Mouse (Mus musculus): ENCODE measurements around the gene Polr3gl. TPM values are rescaled to one million over a fixed set of nuclear protein-coding genes. Genes with fewer than 3 reads are reported as not detected.

The Polr3gl gene
- total RNA-seq, 2 experiments from 2014 or later, result 37.6 to 37.8 TPM

DNA sequence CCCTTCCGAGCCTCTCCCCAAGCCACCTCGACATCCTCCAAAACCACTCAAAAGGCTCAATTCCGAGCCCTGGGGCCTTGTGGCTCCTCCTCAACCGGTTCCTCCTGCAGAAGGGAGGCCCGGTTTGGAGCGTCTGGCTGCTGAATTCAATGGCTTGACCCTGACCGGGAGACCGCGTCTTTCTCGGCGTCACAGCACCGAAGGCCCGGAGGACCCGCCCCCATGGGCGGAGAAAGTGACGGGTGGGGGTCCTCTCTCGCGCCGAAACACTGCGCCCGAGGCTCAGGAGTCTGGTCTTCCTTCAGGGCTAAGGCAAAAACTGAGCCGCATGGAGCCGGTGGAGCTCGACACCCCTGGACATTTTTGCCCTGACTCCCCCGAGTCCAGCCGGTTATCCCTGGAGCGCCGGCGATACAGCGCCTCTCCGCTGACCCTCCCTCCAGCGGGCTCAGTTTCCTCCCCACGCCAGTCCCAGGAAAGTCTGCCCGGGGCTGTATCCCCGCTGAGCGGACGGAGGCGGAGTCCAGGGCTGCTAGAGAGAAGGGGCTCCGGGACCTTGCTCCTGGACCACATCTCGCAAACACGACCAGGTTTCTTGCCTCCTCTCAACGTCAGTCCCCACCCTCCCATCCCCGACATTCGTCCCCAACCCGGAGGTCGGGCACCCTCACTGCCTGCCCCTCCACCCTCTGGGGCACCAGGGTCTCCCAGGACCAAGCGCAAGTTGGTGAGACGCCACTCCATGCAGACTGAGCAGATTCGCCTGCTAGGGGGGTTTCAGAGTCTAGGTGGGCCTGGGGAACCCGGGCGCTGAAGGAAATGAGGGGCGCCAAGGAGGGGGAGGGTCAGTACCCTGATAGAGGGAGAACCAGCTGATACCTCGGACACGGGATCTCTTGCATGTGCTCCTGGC is 4.4 kb upstream of the Polr3gl start:
- peak in 1 of 2 experiments; percentile 40 for DNase-seq (ENCODE audit: low spot score in 2 of 2)

GRCm38 (mm10) chr3:96597435-96597891 is 3.5 kb upstream of the Polr3gl start:
- DNase-seq (ENCODE audit: low spot score in 2 of 2), result no peak

DNA sequence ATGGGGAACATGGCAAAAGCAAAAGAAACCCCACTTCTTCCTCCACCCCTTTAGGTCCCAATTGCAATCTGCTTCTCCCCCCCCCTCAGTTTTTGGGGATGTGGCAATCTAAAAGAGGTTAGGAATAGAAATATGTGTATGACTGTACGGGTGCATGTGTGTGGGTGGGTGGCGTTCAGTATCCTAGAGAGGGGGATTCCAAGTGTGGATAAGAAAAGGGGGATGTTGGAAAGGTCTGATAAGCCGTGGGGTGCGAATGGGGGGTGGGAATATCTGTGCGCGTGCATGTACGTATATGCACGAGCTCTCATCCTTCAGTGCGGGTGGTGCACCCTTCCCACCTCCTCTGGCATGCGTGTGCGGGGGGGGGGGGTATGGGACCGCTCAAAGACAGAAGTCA is 2.9 kb upstream of the Polr3gl start:
- no peak for DNase-seq (ENCODE audit: low spot score in 2 of 2)

DNA sequence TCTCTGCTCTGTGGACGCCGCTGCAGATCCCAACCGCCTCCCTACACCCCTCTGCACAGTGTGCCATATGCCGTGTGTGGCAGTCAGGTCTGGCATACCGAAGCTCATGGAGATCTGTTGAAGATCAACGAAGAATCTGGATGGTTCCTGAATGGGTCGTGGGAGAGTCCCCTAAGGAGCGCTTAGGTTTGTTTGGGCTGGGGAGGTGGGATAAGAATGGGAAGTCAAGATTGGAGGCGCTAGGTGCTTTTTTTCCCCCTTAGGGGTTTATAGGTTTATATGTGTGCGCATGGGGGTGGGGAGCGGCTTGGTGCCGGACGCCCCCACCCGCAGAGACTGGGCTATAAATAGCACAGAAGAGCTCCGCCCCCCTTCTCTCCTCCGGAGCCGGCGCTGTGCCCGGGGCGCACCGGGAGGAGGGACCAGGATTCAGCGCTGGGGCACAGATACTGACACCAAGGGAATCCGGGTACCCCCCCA is 2.3 kb upstream of the Polr3gl start, which contains the start of gene Ankrd34a:
TSS of gene Ankrd34a (plus strand) at position 409 of the 480 bp plus-strand sequence.
- DNase-seq (ENCODE audit: low spot score in 2 of 2), result no peak

GRCm38 (mm10) chr3:96595661-96596060 is 1.7 kb upstream of the Polr3gl start:
- DNase-seq (ENCODE audit: low spot score in 2 of 2), result no peak

GRCm38 (mm10) chr3:96594851-96595250 is 870 bp upstream of the Polr3gl start:
- no peak for DNase-seq (ENCODE audit: low spot score in 2 of 2)

DNA sequence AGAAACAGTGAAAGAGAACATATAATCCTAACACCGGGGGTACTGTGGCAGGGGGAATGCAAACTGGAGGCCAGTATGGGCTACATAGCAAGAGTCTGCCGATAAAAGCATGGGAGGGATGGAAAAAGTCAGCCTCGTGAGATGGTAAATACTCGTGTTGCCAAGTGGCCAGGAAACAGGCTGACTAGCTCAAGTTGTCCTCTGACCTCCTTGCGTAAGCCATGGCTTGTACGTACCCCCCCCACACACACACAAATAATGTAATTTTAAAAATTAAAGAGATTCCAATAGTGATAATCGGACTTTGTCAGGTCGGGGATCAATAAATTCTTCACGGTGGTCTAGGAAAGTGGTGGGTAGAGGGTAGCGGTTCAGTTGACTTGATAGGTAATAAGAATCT is 607 bp downstream of the Polr3gl start:
- no peak for DNase-seq (ENCODE audit: low spot score in 2 of 2)

- DNase-seq (ENCODE audit: low spot score in 2 of 2), result no peak
Measured at GRCm38 (mm10) chr3:96590657-96591056, 3.3 kb downstream of the Polr3gl start.

GRCm38 (mm10) chr3:96583386-96583785 is 10.6 kb downstream of the Polr3gl start:
- no peak for DNase-seq (ENCODE audit: low spot score in 2 of 2)

DNA sequence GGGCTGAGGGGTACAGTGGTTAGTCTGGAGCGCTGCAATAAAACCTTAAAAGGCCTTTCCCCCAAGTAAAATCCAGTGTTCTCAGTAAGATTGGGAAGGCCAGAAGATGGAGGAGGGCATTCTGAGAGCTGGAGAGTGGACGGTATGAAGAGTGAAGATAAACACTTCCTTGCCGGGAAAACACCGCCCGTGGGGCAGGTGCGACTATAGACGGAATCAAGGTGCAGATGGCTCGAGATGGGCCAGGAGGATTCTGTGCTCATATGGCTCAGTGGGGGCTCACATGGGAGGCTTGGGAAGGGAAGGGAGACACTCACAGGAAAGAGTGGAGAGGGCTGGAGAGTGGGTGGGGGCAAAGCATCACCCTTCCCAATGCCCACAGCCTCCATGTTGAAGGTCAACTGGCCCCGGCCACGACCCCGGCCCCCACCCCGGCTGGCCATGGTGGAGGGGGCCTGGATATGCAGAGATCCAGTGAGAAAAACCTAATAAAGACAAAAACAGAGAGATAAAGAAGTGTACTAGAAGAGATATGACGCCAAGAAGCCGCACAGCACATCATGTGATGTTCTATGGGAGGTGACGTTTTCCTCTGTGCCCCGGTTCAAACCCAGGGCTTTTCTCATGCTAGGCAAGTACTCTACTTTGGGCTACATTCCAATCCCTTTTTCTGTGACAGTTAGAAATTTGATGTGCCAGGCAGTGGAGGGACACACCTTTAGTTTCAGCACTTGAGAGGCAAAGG is 12.0 kb downstream of the Polr3gl start:
- DNase-seq (ENCODE audit: low spot score in 2 of 2), result no peak

- DNase-seq (ENCODE audit: low spot score in 2 of 2), result no peak
Measured at GRCm38 (mm10) chr3:96581141-96581540, 12.8 kb downstream of the Polr3gl start.

GRCm38 (mm10) chr3:96579885-96580454 is 14.0 kb downstream of the Polr3gl start:
- peak; percentile 74 to 85 for DNase-seq (ENCODE audit: low spot score in 2 of 2)

- no peak for DNase-seq (ENCODE audit: low spot score in 2 of 2)
Measured at GRCm38 (mm10) chr3:96579239-96579750, 14.7 kb downstream of the Polr3gl start.

- no peak for DNase-seq (ENCODE audit: low spot score in 2 of 2)
Measured at GRCm38 (mm10) chr3:96578561-96579238, 15.3 kb downstream of the Polr3gl start.

- no peak for DNase-seq (ENCODE audit: low spot score in 2 of 2)
Measured at GRCm38 (mm10) chr3:96577566-96577965, 16.4 kb downstream of the Polr3gl start.

- peak; percentile 76 to 83 for DNase-seq (ENCODE audit: low spot score in 2 of 2)
Measured at GRCm38 (mm10) chr3:96576690-96577541, 17.1 kb downstream of the Polr3gl start, which contains the start of gene Gm16253. Gene Gm16253 (plus strand): TSS chr3:96576984.

DNA sequence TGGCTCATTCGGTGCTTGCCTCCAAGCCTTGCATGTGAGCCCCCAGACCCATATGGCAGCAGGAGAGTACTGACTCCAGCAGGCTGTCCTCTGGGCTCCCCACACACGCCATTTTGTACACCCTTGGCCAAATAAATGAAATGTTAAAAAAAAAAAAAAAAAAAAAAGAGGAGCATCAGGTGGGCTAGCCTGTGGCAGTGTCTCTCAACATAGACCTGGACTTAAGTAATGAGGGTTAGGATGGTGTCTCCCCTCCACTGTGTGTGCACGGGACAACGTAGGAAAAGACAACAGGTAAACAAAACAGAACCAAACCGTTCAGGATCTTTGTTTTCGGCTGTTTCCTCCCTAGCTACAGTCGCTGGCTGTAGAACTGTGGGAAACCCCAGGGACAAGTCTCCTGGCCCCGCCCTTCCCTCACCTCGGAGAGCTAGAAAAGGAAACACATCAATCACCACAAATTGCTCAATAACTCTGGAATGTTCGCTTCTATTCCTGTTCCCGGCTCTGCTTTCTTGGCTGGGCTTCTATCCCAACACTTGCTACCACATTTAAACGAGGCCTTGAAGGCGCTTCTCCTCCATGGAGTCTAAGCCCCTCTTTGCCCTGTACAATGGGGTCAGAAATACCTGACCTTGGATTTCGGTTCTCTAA is 17.8 kb downstream of the Polr3gl start:
- peak in 1 of 2 experiments; percentile 57 for DNase-seq (ENCODE audit: low spot score in 2 of 2)

DNA sequence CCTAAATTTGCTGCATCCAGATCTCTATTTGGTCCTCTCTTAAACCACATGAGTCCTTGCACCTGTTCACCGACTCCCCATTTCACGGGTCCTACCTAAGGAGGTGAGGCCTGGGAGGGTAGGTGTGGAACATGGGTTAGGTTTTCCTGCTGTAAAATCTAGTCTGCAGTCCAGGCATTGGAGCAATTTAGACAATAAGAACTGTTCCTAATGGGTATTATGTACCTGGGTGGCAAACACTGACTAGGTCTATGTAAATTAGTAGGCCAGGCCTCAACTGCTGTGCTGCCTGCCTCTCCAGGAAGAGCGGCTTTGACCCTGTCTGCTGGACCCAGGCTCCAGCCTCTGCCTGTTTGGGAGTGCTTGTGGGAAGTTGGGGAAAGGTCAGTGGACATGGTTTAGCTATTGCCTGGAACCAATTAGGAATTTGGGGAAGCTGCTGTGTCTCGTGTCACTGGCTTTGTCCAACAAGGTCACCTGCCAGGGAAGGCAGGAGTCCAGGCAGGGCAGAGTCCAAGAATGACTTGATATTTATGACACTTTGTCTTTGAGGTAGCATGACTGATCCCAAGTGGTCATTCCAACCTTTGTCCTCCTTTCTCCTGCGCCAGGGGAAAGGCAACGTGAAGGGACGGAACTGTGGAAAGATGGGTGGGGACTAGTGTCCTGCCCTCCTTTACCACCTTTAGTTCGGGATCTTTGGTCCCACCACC is 18.6 kb downstream of the Polr3gl start:
- DNase-seq (ENCODE audit: low spot score in 2 of 2), result no peak
